Mouse (Mus musculus) erythroblast, embryonic 14.5 days (primary cell): ENCODE results near the gene P4ha2.

Experiments used
- GATA1 ChIP-seq: IDR thresholded peaks from 2 replicates; pipeline ENCODE4 v1.6.1; 2012; ENCODE audit warnings: low read length, inconsistent platforms, mixed read lengths
- TAL1 ChIP-seq: IDR thresholded peaks from 3 replicates; pipeline ENCODE4 v1.6.1; 2012; ENCODE audit warnings: low read length, inconsistent platforms, mixed read lengths

DNA sequence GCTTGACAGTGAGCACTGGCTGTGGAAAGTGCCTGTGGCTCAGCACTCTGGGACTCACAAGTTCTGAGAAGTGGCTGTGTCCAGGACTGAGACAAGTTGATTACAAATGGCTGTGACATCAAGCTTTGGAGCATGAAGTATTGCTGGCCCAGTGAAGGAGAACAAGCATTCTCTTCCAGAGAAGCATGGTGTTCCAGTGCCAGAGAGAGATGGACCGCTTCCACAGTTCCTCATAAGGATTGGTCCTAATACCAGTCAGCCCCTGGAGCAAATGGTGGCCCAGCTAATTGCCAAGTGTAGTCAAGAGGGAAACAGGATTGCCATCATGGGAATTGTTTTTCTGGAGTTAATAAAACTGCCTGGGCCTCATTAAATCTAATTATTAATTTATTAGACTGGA is 23.8 kb upstream of the P4ha2 start:
- TF ChIP-seq GATA1 (no peak), TAL1 (no peak)
